Mouse (Mus musculus): ENCODE results near the gene Pex6. TPM values are rescaled to one million over a fixed set of nuclear protein-coding genes. Genes with fewer than 3 reads are reported as not detected.

Pex6 gene
- total and polyA plus RNA-seq, 3 experiments, result 23.0 to 31.2 TPM; not detected in 1

DNA sequence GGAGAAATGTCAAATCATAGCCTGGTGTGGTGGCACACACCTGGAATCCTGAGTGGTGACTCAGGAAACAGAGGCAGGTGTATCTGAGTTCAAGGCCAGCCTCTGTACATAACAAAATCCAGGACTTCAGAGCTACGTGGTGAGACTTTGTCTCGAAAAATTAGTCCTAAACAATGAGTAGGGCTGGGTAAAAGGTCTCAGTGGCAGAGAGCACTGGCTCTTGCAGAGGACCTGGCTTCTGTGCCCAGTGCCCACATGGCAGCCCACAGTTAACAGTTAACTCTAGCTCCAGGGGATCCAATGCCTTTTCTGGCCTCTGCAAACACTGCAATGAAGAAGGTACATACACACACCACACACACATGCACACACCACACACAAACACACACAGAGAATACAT lies 36.5 kb downstream of the Pex6 start:
- Histone ChIP-seq H3K9ac (ENCODE audit: control insufficient read depth, low read depth, low read length, poor library complexity, severe bottlenecking) (no peak overlapping the region), H3K4me3 (ENCODE audit: control insufficient read depth in 1 of 2, insufficient read depth in 1 of 2, low read depth in 2 of 2, low read length in 2 of 2) (no peak overlapping the region), H3K36me3 (ENCODE audit: control insufficient read depth in 1 of 2, insufficient read depth in 2 of 2, low read length in 2 of 2) (peaks cover 12% of the 10 kb centered on the region in 2 experiments), H3K27ac (ENCODE audit: control insufficient read depth, low read depth, low read length) (no peak overlapping the region), H3K27me3 (ENCODE audit: control insufficient read depth in 1 of 2, insufficient read depth in 2 of 2, low read length in 2 of 2) (no peaks in the 10 kb centered on the region), H3K9me3 (replicated peaks; ENCODE audit: insufficient read depth, low read length) (no peaks in the 10 kb centered on the region), H3K4me1 (ENCODE audit: control insufficient read depth in 1 of 2, insufficient read depth in 2 of 2, low read length in 2 of 2) (peaks cover 2 to 9% of the 10 kb centered on the region in 2 experiments; a peak in 3 of 4 replicates), H3K79me2 (ENCODE audit: control insufficient read depth, insufficient read depth, low read length, poor library complexity) (peaks cover 27% of the 10 kb centered on the region)
- TF ChIP-seq KAT2A (conservative IDR thresholded peaks at IDR 0.05; ENCODE audit: low read depth, low read length) (no peak), USF2 (IDR thresholded peaks at IDR 0.05; ENCODE audit: borderline replicate concordance in 1 of 2, insufficient read depth in 1 of 2, low read depth in 1 of 2, low read length in 2 of 2) (no peak), CTCF (IDR thresholded peaks at IDR 0.05 in 2 of 3, conservative IDR thresholded peaks at IDR 0.05 in 1 of 3; ENCODE audit: control insufficient read depth in 1 of 3, insufficient read depth in 1 of 3, low read depth in 2 of 3, low read length in 3 of 3, poor library complexity in 1 of 3, severe bottlenecking in 1 of 3) (no peak), BHLHE40 (IDR thresholded peaks at IDR 0.05; ENCODE audit: borderline replicate concordance, low read depth, low read length) (no peak), ZNF384 (IDR thresholded peaks at IDR 0.05; ENCODE audit: low read depth, low read length) (no peak), EP300 (IDR thresholded peaks at IDR 0.05; ENCODE audit: low read depth in 1 of 2, low read length in 2 of 2) (no peak)
- no peak for DNase-seq (ENCODE audit: low read depth, low spot score)

- Histone ChIP-seq H3K79me2 (ENCODE audit: control insufficient read depth, insufficient read depth, low read length, poor library complexity) (peaks cover 26% of the 10 kb centered on the region), H3K9ac (ENCODE audit: control insufficient read depth, low read depth, low read length, poor library complexity, severe bottlenecking) (no peak overlapping the region), H3K36me3 (ENCODE audit: control insufficient read depth in 1 of 2, insufficient read depth in 2 of 2, low read length in 2 of 2) (peaks cover 10 to 12% of the 10 kb centered on the region in 2 experiments), H3K4me3 (ENCODE audit: control insufficient read depth in 1 of 2, insufficient read depth in 1 of 2, low read depth in 2 of 2, low read length in 2 of 2) (no peak overlapping the region), H3K27me3 (ENCODE audit: control insufficient read depth in 1 of 2, insufficient read depth in 2 of 2, low read length in 2 of 2) (no peaks in the 10 kb centered on the region), H3K4me1 (ENCODE audit: control insufficient read depth in 1 of 2, insufficient read depth in 2 of 2, low read length in 2 of 2) (peaks cover 2 to 9% of the 10 kb centered on the region in 2 experiments; a peak in 3 of 4 replicates), H3K9me3 (replicated peaks; ENCODE audit: insufficient read depth, low read length) (no peaks in the 10 kb centered on the region), H3K27ac (ENCODE audit: control insufficient read depth, low read depth, low read length) (no peak overlapping the region)
- no peak for DNase-seq (ENCODE audit: low read depth, low spot score)
- TF ChIP-seq MEF2A (IDR thresholded peaks at IDR 0.05; ENCODE audit: extremely low read depth, insufficient replicate concordance, low read depth, low read length, poor library complexity, severe bottlenecking), result no peak
- no peak for TF ChIP-seq RCOR1 (IDR thresholded peaks at IDR 0.05; ENCODE audit: low read depth, low read length)
- no peak for TF ChIP-seq NRF1 (IDR thresholded peaks at IDR 0.05; ENCODE audit: insufficient read depth, low read depth, low read length, poor library complexity, severe bottlenecking)
- no peak for TF ChIP-seq ELF1 (IDR thresholded peaks at IDR 0.05; ENCODE audit: low read depth, low read length)
- no peak for TF ChIP-seq MAFK (IDR thresholded peaks at IDR 0.05; ENCODE audit: borderline replicate concordance, low read depth, low read length)
- TF ChIP-seq ZMIZ1 (IDR thresholded peaks at IDR 0.05; ENCODE audit: low read depth, low read length), result no peak
- TF ChIP-seq UBTF (IDR thresholded peaks at IDR 0.05; ENCODE audit: borderline replicate concordance, insufficient read depth, low read depth, low read length), result no peak
- TF ChIP-seq KAT2A (conservative IDR thresholded peaks at IDR 0.05; ENCODE audit: low read depth, low read length), result no peak
- TF ChIP-seq CHD2 (IDR thresholded peaks at IDR 0.05; ENCODE audit: low read length), result no peak
- no peak for TF ChIP-seq TAL1 (IDR thresholded peaks at IDR 0.05; ENCODE audit: low read length)
- no peak for TF ChIP-seq ZNF384 (IDR thresholded peaks at IDR 0.05; ENCODE audit: low read depth, low read length)
- no peak for TF ChIP-seq E2F4 (IDR thresholded peaks at IDR 0.05; ENCODE audit: borderline replicate concordance, low read depth, low read length)
- TF ChIP-seq CHD1 (IDR thresholded peaks at IDR 0.05; ENCODE audit: low read depth, low read length), result no peak
- TF ChIP-seq CTCF (IDR thresholded peaks at IDR 0.05 in 2 of 3, conservative IDR thresholded peaks at IDR 0.05 in 1 of 3; ENCODE audit: control insufficient read depth in 1 of 3, insufficient read depth in 1 of 3, low read depth in 2 of 3, low read length in 3 of 3, poor library complexity in 1 of 3, severe bottlenecking in 1 of 3), result no peak
- TF ChIP-seq USF1 (IDR thresholded peaks at IDR 0.05; ENCODE audit: low read depth, low read length), result no peak
- TF ChIP-seq MAX (IDR thresholded peaks at IDR 0.05; ENCODE audit: low read length), result no peak
- TF ChIP-seq EP300 (IDR thresholded peaks at IDR 0.05; ENCODE audit: low read depth in 1 of 2, low read length in 2 of 2), result no peak
- no peak for TF ChIP-seq GABPA (IDR thresholded peaks at IDR 0.05; ENCODE audit: low read depth, low read length)
- TF ChIP-seq TBP (IDR thresholded peaks at IDR 0.05; ENCODE audit: low read depth, low read length), result no peak
These were observed 38.0 kb downstream of the Pex6 start for GRCm38 (mm10) chr17:46749282-46749681.
